Mouse (Mus musculus) left cerebral cortex, postnatal 10 days (tissue): ENCODE data around the gene Hoxd10. TPM values are rescaled to one million over a fixed set of nuclear protein-coding genes. Genes with fewer than 3 reads are reported as not detected.

Experiments
- DNase-seq, 2 experiments: peaks; one replicate each; pipeline ENCODE4 v3.0.0; 2021 to 2022; ENCODE audit warnings: low spot score in 2 of 2, mixed read lengths in 1 of 2; ENCODE audit errors: extremely low spot score in 1 of 2
- intact Hi-C: fragments of 180-260 bp; cut with DNase I; formaldehyde crosslinking; loops from one replicate; pipeline ENCODE4 v1.15.1; 2025
- total RNA-seq, 2 experiments: library from RNA; stranded (reverse); gene quantifications; 2 replicates each; pipeline ENCODE4 v1.2.3; 2021

The Hoxd10 gene
- total RNA-seq = not detected

- no peak for DNase-seq
- intact Hi-C loops = loop anchor here (5.0 kb wide), 1 partner anchor 34 kb away; the partner anchor contains the start of gene Evx2
These were observed at the start of gene Hoxd10 for GRCm38 (mm10) chr2:74691022-74691951. TSS of gene Hoxd10 (plus strand) at chr2:74691924.

GRCm38 (mm10) chr2:74642431-74642830 is 49.3 kb upstream of the Hoxd10 start:
- intact Hi-C loops = no loop called here
- no peak for DNase-seq

GRCm38 (mm10) chr2:74645631-74646030 is 46.1 kb upstream of the Hoxd10 start:
- no peak for DNase-seq
- intact Hi-C loops = no loop called here

- no peak for DNase-seq
- intact Hi-C loops = no loop called here
These were observed 44.5 kb upstream of the Hoxd10 start for GRCm38 (mm10) chr2:74647082-74647864.

- no peak for DNase-seq
- intact Hi-C loops = no loop called here
These were observed 38.8 kb upstream of the Hoxd10 start for GRCm38 (mm10) chr2:74652996-74653340.

- no peak for DNase-seq
These were observed 37.8 kb upstream of the Hoxd10 start for GRCm38 (mm10) chr2:74653781-74654535.

GRCm38 (mm10) chr2:74654743-74655419 is 36.8 kb upstream of the Hoxd10 start:
- intact Hi-C loops = loop anchor here (2.0 to 5.0 kb wide), 2 partner anchors 37 to 354 kb away; partner anchors contain the start of gene Hoxd10
- no peak for DNase-seq

More at GRCm38 (mm10) chr2:74653781-74654535, 37.8 kb upstream of the Hoxd10 start:
- intact Hi-C loops = loop anchor here (2.0 kb wide), 1 partner anchor 353 kb away; no protein-coding TSS in a partner anchor

- peak in 1 of 2 experiments; percentile 50 for DNase-seq
- intact Hi-C loops = loop anchor here (2.0 to 5.0 kb wide), 2 partner anchors 37 to 355 kb away; partner anchors contain the start of gene Hoxd10
These were observed 36.3 kb upstream of the Hoxd10 start for GRCm38 (mm10) chr2:74655420-74655781.

GRCm38 (mm10) chr2:74655821-74656631 is 35.7 kb upstream of the Hoxd10 start:
- intact Hi-C loops = loop anchor here (2.0 to 5.0 kb wide), 2 partner anchors 36 to 355 kb away; partner anchors contain the start of gene Hoxd10
- DNase-seq = no peak

GRCm38 (mm10) chr2:74656632-74657021 is 35.1 kb upstream of the Hoxd10 start:
- no peak for DNase-seq
- intact Hi-C loops = loop anchor here (5.0 kb wide), 1 partner anchor 36 kb away; the partner anchor contains the start of gene Hoxd10

- no peak for DNase-seq
- intact Hi-C loops = loop anchor here (5.0 kb wide), 1 partner anchor 35 kb away; the partner anchor contains the start of gene Hoxd10
These were observed 34.3 kb upstream of the Hoxd10 start for GRCm38 (mm10) chr2:74657251-74658023.

- no peak for DNase-seq
- intact Hi-C loops = loop anchor here (5.0 kb wide), 1 partner anchor 34 kb away; the partner anchor contains the start of gene Hoxd10
These were observed 33.6 kb upstream of the Hoxd10 start for GRCm38 (mm10) chr2:74658024-74658666.

- no peak for DNase-seq
- intact Hi-C loops = loop anchor here (5.0 kb wide), 1 partner anchor 33 kb away; the partner anchor contains the start of gene Hoxd10
These were observed 32.9 kb upstream of the Hoxd10 start for GRCm38 (mm10) chr2:74658667-74659371.

GRCm38 (mm10) chr2:74659507-74660005 is 32.2 kb upstream of the Hoxd10 start, which contains the start of gene Evx2:
TSS of gene Evx2 (minus strand) at chr2:74659557.
- intact Hi-C loops = loop anchor here (5.0 kb wide), 4 partner anchors 33 to 1112 kb away; partner anchors contain the start of gene Hoxd10

More at GRCm38 (mm10) chr2:74659507-74660005, 32.2 kb upstream of the Hoxd10 start, which contains the start of gene Evx2:
- DNase-seq = no peak
